Mouse (Mus musculus) liver, postnatal 0 days (tissue): ENCODE measurements around the gene Pex11b. TPM values are rescaled to one million over a fixed set of nuclear protein-coding genes. Genes with fewer than 3 reads are reported as not detected.

ENCODE experiments used
- ATAC-seq: fragments of 200-750 bp; cut with Nextera tagmentation; 2 replicates; pipeline ENCODE4 v1.8.0; 2017; ENCODE audit warnings: mild to moderate bottlenecking, moderate library complexity
- DNase-seq: peaks from one replicate; pipeline ENCODE4 v3.0.0-alpha.2; 2016
- H3K27ac ChIP-seq: fragments of 300-500 bp; sonication (generic); 2 replicates; pipeline ENCODE4 v1.5.1; 2014; ENCODE audit warnings: antibody characterized with exemption, moderate library complexity, mild to moderate bottlenecking, low read depth
- H3K27me3 ChIP-seq: fragments of 300-500 bp; sonication (generic); 2 replicates; pipeline ENCODE4 v1.6.1; 2014; ENCODE audit warnings: low read length, control low read depth, mixed read lengths; ENCODE audit not compliant: insufficient read depth
- H3K36me3 ChIP-seq: fragments of 300-500 bp; sonication (generic); replicated peaks from 2 replicates; pipeline ENCODE4 v1.6.1; 2014; ENCODE audit warnings: mild to moderate bottlenecking, control low read depth, low read length, moderate library complexity, mixed read lengths; ENCODE audit not compliant: insufficient read depth
- H3K4me1 ChIP-seq: fragments of 300-500 bp; sonication (generic); 2 replicates; pipeline ENCODE4 v1.6.1; 2014; ENCODE audit warnings: antibody characterized with exemption, mild to moderate bottlenecking, control low read depth; ENCODE audit not compliant: insufficient read depth
- H3K4me2 ChIP-seq: fragments of 300-500 bp; sonication (generic); 2 replicates; pipeline ENCODE4 v1.6.1; 2014; ENCODE audit warnings: low read depth, mild to moderate bottlenecking, low read length, moderate library complexity, mixed read lengths
- H3K4me3 ChIP-seq: fragments of 300-500 bp; sonication (generic); 2 replicates; pipeline ENCODE4 v1.5.1; 2014; ENCODE audit warnings: low read depth, low read length
- H3K9ac ChIP-seq: fragments of 300-500 bp; sonication (generic); replicated peaks from 2 replicates; pipeline ENCODE4 v1.6.1; 2014; ENCODE audit warnings: mild to moderate bottlenecking, moderate library complexity
- H3K9me3 ChIP-seq: fragments of 300-500 bp; sonication (generic); 2 replicates; pipeline ENCODE4 v1.6.1; 2016; ENCODE audit warnings: mild to moderate bottlenecking, control low read depth, low read length, mixed read lengths
- CTCF ChIP-seq: sonication (generic); IDR thresholded peaks from 2 replicates; pipeline ENCODE4 v1.5.1; 2016; ENCODE audit warnings: antibody characterized with exemption, low read depth
- EP300 ChIP-seq: IDR thresholded peaks from 2 replicates; pipeline ENCODE4 v1.6.1; 2016; ENCODE audit warnings: antibody characterized with exemption, low read depth, mild to moderate bottlenecking
- WGBS: fragments of 180-500 bp; shearing (Covaris S2); extraction: QIAGEN DNeasy Blood & Tissue Kit; methylation state at CpG from one replicate; pipeline ENCODE4 v1.1.7; 2014; ENCODE audit not compliant: insufficient replicate concordance; 5-methylcytosine and 5-hydroxymethylcytosine counted together
- polyA plus RNA-seq: library from polyadenylated mRNA; unstranded; fragments of >200 nt; fragmentation: Nextera tagmentation; extraction: Ambion mirVana; gene quantifications from 2 replicates; pipeline ENCODE4 v1.2.1, GENCODE M21; 2015

Pex11b gene
- polyA plus RNA-seq, 1 experiment from 2014 or later = 24.4 TPM

- H3K4me1 ChIP-seq = peaks cover 15% of the 10 kb centered on the region
- peak; percentile 18; the same call in 1 of the 2 replicates for ATAC-seq
- no peak for DNase-seq
- no peaks in the 10 kb centered on the region for H3K27me3 ChIP-seq
- H3K9ac ChIP-seq = peak overlapping the region; percentile 96
- H3K4me3 ChIP-seq = peak overlapping the region; percentile 89
- H3K4me2 ChIP-seq = peak overlapping the region; percentile 98
- H3K9me3 ChIP-seq = no peaks in the 10 kb centered on the region
- 5% methylated on average over 15 of the region's 15 CpGs for WGBS
- H3K27ac ChIP-seq = peak overlapping the region; percentile 78
- H3K36me3 ChIP-seq = peaks cover 34% of the 10 kb centered on the region
- TF ChIP-seq CTCF (no peak), EP300 (no peak)
Measured at GRCm38 (mm10) chr3:96635906-96636305, 730 bp downstream of the Pex11b start.

- Histone ChIP-seq H3K4me2 (peak overlapping the region; percentile 98), H3K9ac (peak overlapping the region; percentile 96), H3K27me3 (no peaks in the 10 kb centered on the region), H3K9me3 (no peaks in the 10 kb centered on the region), H3K4me3 (peak overlapping the region; percentile 89), H3K27ac (no peak overlapping the region), H3K36me3 (peaks cover 30% of the 10 kb centered on the region), H3K4me1 (peaks cover 12% of the 10 kb centered on the region)
- peak; percentile 19 for DNase-seq
- WGBS = 54% methylated on average over 11 of the region's 11 CpGs
- ATAC-seq = no peak
- TF ChIP-seq EP300 = no peak
- no peak for TF ChIP-seq CTCF
Measured at GRCm38 (mm10) chr3:96636448-96636847, 1.3 kb downstream of the Pex11b start.

- no peaks in the 10 kb centered on the region for H3K27me3 ChIP-seq
- H3K9me3 ChIP-seq = no peaks in the 10 kb centered on the region
- no peak for ATAC-seq
- no peak for TF ChIP-seq EP300
- peak; percentile 83 for TF ChIP-seq CTCF
- WGBS = 71% methylated on average over 1 of the region's 1 CpGs
- no peak overlapping the region for H3K4me3 ChIP-seq
- H3K4me1 ChIP-seq = peaks cover 12% of the 10 kb centered on the region
- no peak overlapping the region for H3K4me2 ChIP-seq
- peaks cover 28% of the 10 kb centered on the region for H3K36me3 ChIP-seq
- peak; percentile 76 for DNase-seq
- no peak overlapping the region for H3K27ac ChIP-seq
- H3K9ac ChIP-seq = no peak overlapping the region
Measured at GRCm38 (mm10) chr3:96639219-96639618, 4.0 kb downstream of the Pex11b start.

GRCm38 (mm10) chr3:96645018-96645649, 10.0 kb downstream of the Pex11b start, which contains the start of gene Itga10:
Gene Itga10, plus strand, starts transcription at chr3:96645584.
- peak; percentile 42 for DNase-seq
- no peak within 1 kb of the TSS for H3K9ac ChIP-seq

GRCm38 (mm10) chr3:96647365-96647764, 12.2 kb downstream of the Pex11b start:
- DNase-seq = no peak
- Histone ChIP-seq H3K9me3 (no peaks in the 10 kb centered on the region), H3K4me1 (peaks cover 3% of the 10 kb centered on the region; the same call in 1 of the 2 replicates), H3K27me3 (no peaks in the 10 kb centered on the region), H3K27ac (no peak overlapping the region), H3K4me3 (no peak overlapping the region), H3K9ac (no peak overlapping the region), H3K4me2 (no peak overlapping the region), H3K36me3 (peaks cover 15% of the 10 kb centered on the region)
- peak; percentile 85 for ATAC-seq
- WGBS = 74% methylated on average over 3 of the region's 3 CpGs
- TF ChIP-seq CTCF (no peak), EP300 (no peak)

More at GRCm38 (mm10) chr3:96645018-96645649, 10.0 kb downstream of the Pex11b start, which contains the start of gene Itga10:
- H3K27me3 ChIP-seq = no peaks in the 10 kb centered on the region
- peaks cover 3% of the 10 kb centered on the region; the same call in 1 of the 2 replicates for H3K4me1 ChIP-seq
- H3K36me3 ChIP-seq = peaks cover 21% of the 10 kb centered on the region
- TF ChIP-seq EP300 (no peak), CTCF (peak; percentile 65)
- 77% methylated on average over 7 of the region's 7 CpGs for WGBS
- no peak within 1 kb of the TSS for H3K4me2 ChIP-seq
- H3K4me3 ChIP-seq = no peak within 1 kb of the TSS
- ATAC-seq = peak; percentile 37; the same call in 1 of the 2 replicates
- no peak within 1 kb of the TSS for H3K27ac ChIP-seq
- H3K9me3 ChIP-seq = no peaks in the 10 kb centered on the region

- TF ChIP-seq CTCF (no peak), EP300 (no peak)
- peaks cover 7% of the 10 kb centered on the region for H3K4me1 ChIP-seq
- H3K36me3 ChIP-seq = no peaks in the 10 kb centered on the region
- H3K4me3 ChIP-seq = no peak overlapping the region
- no peak overlapping the region for H3K27ac ChIP-seq
- H3K9ac ChIP-seq = no peak overlapping the region
- no peaks in the 10 kb centered on the region for H3K27me3 ChIP-seq
- DNase-seq (no peak), ATAC-seq (no peak)
- H3K4me2 ChIP-seq = no peak overlapping the region
- WGBS = 55% methylated on average over 2 of the region's 2 CpGs
- H3K9me3 ChIP-seq = no peaks in the 10 kb centered on the region
Measured at GRCm38 (mm10) chr3:96660901-96661300, 25.7 kb downstream of the Pex11b start.
